Mouse (Mus musculus): ENCODE data around the gene Ttc16. TPM values are rescaled to one million over a fixed set of nuclear protein-coding genes. Genes with fewer than 3 reads are reported as not detected.

The Ttc16 gene
- polyA plus RNA-seq, 1 experiment, result 1.6 TPM

GRCm38 (mm10) chr2:32811959-32812358 is 36.5 kb upstream of the Ttc16 start:
- TF ChIP-seq CTCF (IDR thresholded peaks at IDR 0.05; ENCODE audit: borderline replicate concordance, extremely low read depth, insufficient read depth, insufficient read length) (no peak), POLR2A (IDR thresholded peaks at IDR 0.05; ENCODE audit: borderline replicate concordance, extremely low read depth, insufficient read depth, insufficient read length, poor library complexity, severe bottlenecking) (no peak)
- DNase-seq (ENCODE audit: low read depth), result no peak

GRCm38 (mm10) chr2:32808816-32809566 is 33.6 kb upstream of the Ttc16 start:
- DNase-seq (ENCODE audit: low read depth), result no peak
- TF ChIP-seq CTCF (IDR thresholded peaks at IDR 0.05; ENCODE audit: borderline replicate concordance, extremely low read depth, insufficient read depth, insufficient read length), result no peak
- no peak for TF ChIP-seq POLR2A (IDR thresholded peaks at IDR 0.05; ENCODE audit: borderline replicate concordance, extremely low read depth, insufficient read depth, insufficient read length, poor library complexity, severe bottlenecking)

GRCm38 (mm10) chr2:32798251-32798962 is 23.0 kb upstream of the Ttc16 start:
- TF ChIP-seq POLR2A (IDR thresholded peaks at IDR 0.05; ENCODE audit: borderline replicate concordance, extremely low read depth, insufficient read depth, insufficient read length, poor library complexity, severe bottlenecking), result no peak
- no peak for TF ChIP-seq CTCF (IDR thresholded peaks at IDR 0.05; ENCODE audit: borderline replicate concordance, extremely low read depth, insufficient read depth, insufficient read length)
- no peak for DNase-seq (ENCODE audit: low read depth)

- TF ChIP-seq POLR2A (IDR thresholded peaks at IDR 0.05; ENCODE audit: borderline replicate concordance, extremely low read depth, insufficient read depth, insufficient read length, poor library complexity, severe bottlenecking) (no peak), CTCF (IDR thresholded peaks at IDR 0.05; ENCODE audit: borderline replicate concordance, extremely low read depth, insufficient read depth, insufficient read length) (no peak)
- peak; percentile 20 for DNase-seq (ENCODE audit: low read depth)
Measured at GRCm38 (mm10) chr2:32795748-32796418, 20.4 kb upstream of the Ttc16 start.

GRCm38 (mm10) chr2:32791297-32791696 is 15.9 kb upstream of the Ttc16 start:
- no peak for TF ChIP-seq CTCF (IDR thresholded peaks at IDR 0.05; ENCODE audit: borderline replicate concordance, extremely low read depth, insufficient read depth, insufficient read length)
- TF ChIP-seq POLR2A (IDR thresholded peaks at IDR 0.05; ENCODE audit: borderline replicate concordance, extremely low read depth, insufficient read depth, insufficient read length, poor library complexity, severe bottlenecking), result no peak
- peak; percentile 26 for DNase-seq (ENCODE audit: low read depth)

GRCm38 (mm10) chr2:32788581-32788980 is 13.1 kb upstream of the Ttc16 start:
- DNase-seq (ENCODE audit: low read depth), result no peak
- TF ChIP-seq CTCF (IDR thresholded peaks at IDR 0.05; ENCODE audit: borderline replicate concordance, extremely low read depth, insufficient read depth, insufficient read length) (no peak), POLR2A (IDR thresholded peaks at IDR 0.05; ENCODE audit: borderline replicate concordance, extremely low read depth, insufficient read depth, insufficient read length, poor library complexity, severe bottlenecking) (no peak)

GRCm38 (mm10) chr2:32787176-32787575 is 11.7 kb upstream of the Ttc16 start:
- DNase-seq (ENCODE audit: low read depth), result peak; percentile 29

GRCm38 (mm10) chr2:32784048-32784681 is 8.7 kb upstream of the Ttc16 start, which contains the start of gene Cfap157:
Gene Cfap157 (minus strand): TSS chr2:32784428.
- TF ChIP-seq POLR2A (IDR thresholded peaks at IDR 0.05; ENCODE audit: borderline replicate concordance, extremely low read depth, insufficient read depth, insufficient read length, poor library complexity, severe bottlenecking), result no peak
- TF ChIP-seq CTCF (IDR thresholded peaks at IDR 0.05; ENCODE audit: borderline replicate concordance, extremely low read depth, insufficient read depth, insufficient read length), result no peak
- peak; percentile 49 for DNase-seq (ENCODE audit: low read depth)

More at GRCm38 (mm10) chr2:32787176-32787575, 11.7 kb upstream of the Ttc16 start:
- no peak for TF ChIP-seq POLR2A (IDR thresholded peaks at IDR 0.05; ENCODE audit: borderline replicate concordance, extremely low read depth, insufficient read depth, insufficient read length, poor library complexity, severe bottlenecking)
- peak; percentile 49; the same call in 1 of the 2 replicates for TF ChIP-seq CTCF (IDR thresholded peaks at IDR 0.05; ENCODE audit: borderline replicate concordance, extremely low read depth, insufficient read depth, insufficient read length)

- no peak for DNase-seq (ENCODE audit: low read depth)
- TF ChIP-seq CTCF (IDR thresholded peaks at IDR 0.05; ENCODE audit: borderline replicate concordance, extremely low read depth, insufficient read depth, insufficient read length) (no peak), POLR2A (IDR thresholded peaks at IDR 0.05; ENCODE audit: borderline replicate concordance, extremely low read depth, insufficient read depth, insufficient read length, poor library complexity, severe bottlenecking) (no peak)
Measured at GRCm38 (mm10) chr2:32781710-32782109, 6.3 kb upstream of the Ttc16 start.

GRCm38 (mm10) chr2:32779714-32780113 is 4.3 kb upstream of the Ttc16 start:
- DNase-seq (ENCODE audit: low read depth), result no peak
- TF ChIP-seq CTCF (IDR thresholded peaks at IDR 0.05; ENCODE audit: borderline replicate concordance, extremely low read depth, insufficient read depth, insufficient read length) (no peak), POLR2A (IDR thresholded peaks at IDR 0.05; ENCODE audit: borderline replicate concordance, extremely low read depth, insufficient read depth, insufficient read length, poor library complexity, severe bottlenecking) (no peak)

- TF ChIP-seq POLR2A (IDR thresholded peaks at IDR 0.05; ENCODE audit: borderline replicate concordance, extremely low read depth, insufficient read depth, insufficient read length, poor library complexity, severe bottlenecking), result no peak
- TF ChIP-seq CTCF (IDR thresholded peaks at IDR 0.05; ENCODE audit: borderline replicate concordance, extremely low read depth, insufficient read depth, insufficient read length), result peak; percentile 76
- peak; percentile 63 for DNase-seq (ENCODE audit: low read depth)
Measured at GRCm38 (mm10) chr2:32779131-32779530, 3.7 kb upstream of the Ttc16 start.

Data from brain, embryonic 14.5 days (tissue).